Mouse (Mus musculus): ENCODE results near the gene Sbno1. TPM values are rescaled to one million over a fixed set of nuclear protein-coding genes. Genes with fewer than 3 reads are reported as not detected.

Gene Sbno1
- total and polyA plus RNA-seq, 3 experiments, result 11.3 to 62.9 (median 58.8) TPM

- Histone ChIP-seq H3K4me3 (no peak overlapping the region; the same call in 1 of the 2 replicates), H3K27me3 (ENCODE audit: control insufficient read depth, insufficient read depth, low read length) (no peaks in the 10 kb centered on the region), H3K79me2 (replicated peaks; ENCODE audit: control insufficient read depth, insufficient read depth, low read length) (peaks cover 5% of the 10 kb centered on the region), H3K9ac (ENCODE audit: low read depth, low read length) (no peak overlapping the region), H3K4me1 (ENCODE audit: control insufficient read depth, insufficient read depth, low read length) (peaks cover 3% of the 10 kb centered on the region; the same call in 1 of the 2 replicates), H3K36me3 (ENCODE audit: control insufficient read depth, insufficient read depth, low read length) (peaks cover 10% of the 10 kb centered on the region), H3K27ac (peak overlapping the region; percentile 98)
- intact Hi-C loops (cut with DNase I), result loop anchor here (2.0 to 5.0 kb wide), 3 partner anchors 14 to 436 kb away; partner anchors contain the start of genes Ccdc92, Snrnp35 and Zfp664
- no peak for TF ChIP-seq CTCF (IDR thresholded peaks at IDR 0.05)
- TF ChIP-seq POLR2A (IDR thresholded peaks at IDR 0.05; ENCODE audit: insufficient read depth, low read depth, low read length), result no peak
- no peak for TF ChIP-seq EP300 (IDR thresholded peaks at IDR 0.05; ENCODE audit: insufficient read depth, low read depth, low read length)
- DNase-seq, result no peak
- WGBS, result 88% methylated on average over 10 of the region's 10 CpGs
Measured at GRCm38 (mm10) chr5:124426475-124427071, 772 bp upstream of the Sbno1 start.

DNA sequence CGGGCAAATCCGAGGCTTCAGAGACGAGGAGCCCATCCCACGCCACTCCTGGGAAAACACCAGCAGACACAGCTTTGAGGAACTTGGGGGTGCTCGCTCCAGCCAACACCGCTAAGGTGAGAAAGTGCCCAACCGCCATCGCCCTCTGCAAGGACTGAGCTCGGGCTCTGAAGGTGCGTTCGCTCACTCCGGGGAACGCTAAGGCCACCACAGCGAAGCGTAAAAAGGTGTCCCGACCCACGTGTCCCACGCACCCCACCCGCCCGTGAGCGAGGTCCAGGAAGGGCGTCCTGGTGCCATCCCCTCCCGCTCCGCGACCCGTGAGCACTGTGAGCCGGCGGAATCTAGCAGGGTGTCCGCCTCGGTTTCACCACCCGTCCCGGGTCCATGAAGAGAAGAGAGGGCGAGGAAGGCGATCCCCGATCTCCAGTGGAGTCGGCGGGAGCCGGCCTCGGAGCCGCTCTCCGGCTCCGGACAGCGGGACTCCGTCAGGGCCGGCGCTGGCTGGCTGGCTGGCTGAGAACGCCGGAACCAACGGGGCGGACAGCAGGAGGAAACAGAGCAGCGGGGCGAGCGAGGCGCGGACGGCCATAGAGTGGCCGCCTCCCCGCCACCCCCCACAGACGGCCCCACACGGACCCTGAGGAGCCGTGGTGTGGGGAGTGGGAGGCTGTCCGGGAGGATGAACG is 934 bp downstream of the Sbno1 start:
- Histone ChIP-seq H3K4me1 (ENCODE audit: control insufficient read depth, insufficient read depth, low read length) (peaks cover 3% of the 10 kb centered on the region; the same call in 1 of the 2 replicates), H3K27ac (peak overlapping the region; percentile 98), H3K27me3 (ENCODE audit: control insufficient read depth, insufficient read depth, low read length) (no peaks in the 10 kb centered on the region), H3K36me3 (ENCODE audit: control insufficient read depth, insufficient read depth, low read length) (peaks cover 11% of the 10 kb centered on the region), H3K4me3 (peak overlapping the region; percentile 93), H3K79me2 (replicated peaks; ENCODE audit: control insufficient read depth, insufficient read depth, low read length) (peaks cover 5% of the 10 kb centered on the region), H3K9ac (ENCODE audit: low read depth, low read length) (peak overlapping the region; percentile 94)
- intact Hi-C loops (cut with DNase I), result loop anchor here (5.0 kb wide), 2 partner anchors 57 to 437 kb away; partner anchors contain the start of genes Ccdc92, Snrnp35 and Zfp664
- under 1% methylated on average over 63 of the region's 63 CpGs for WGBS
- DNase-seq, result no peak
- TF ChIP-seq EP300 (IDR thresholded peaks at IDR 0.05; ENCODE audit: insufficient read depth, low read depth, low read length), result no peak

DNA sequence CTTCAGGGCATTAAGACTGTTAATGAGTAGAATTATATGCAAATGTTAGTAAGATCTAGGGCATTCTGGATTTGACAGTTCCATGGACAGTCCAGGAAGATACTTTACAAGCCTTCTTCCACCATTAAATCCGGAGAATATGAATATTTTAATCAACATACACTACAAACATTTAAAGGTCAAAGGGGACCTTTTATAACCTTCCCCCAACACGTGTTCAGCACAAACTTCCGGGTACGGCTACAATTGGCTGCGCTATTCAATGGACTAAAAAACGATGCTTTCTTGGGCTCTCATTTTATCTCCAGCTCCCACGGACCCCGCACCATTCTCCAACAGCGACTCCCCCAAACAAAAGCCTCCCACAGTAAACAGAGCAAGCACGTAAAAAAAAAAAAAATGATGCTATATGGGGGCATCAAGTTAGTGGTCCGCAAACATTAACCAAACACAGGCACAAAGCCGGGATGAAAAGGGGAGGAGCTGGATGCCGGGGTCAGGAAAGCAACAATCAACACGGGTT is 1.5 kb downstream of the Sbno1 start:
- intact Hi-C loops (cut with DNase I), result no loop called here
- Histone ChIP-seq H3K79me2 (replicated peaks; ENCODE audit: control insufficient read depth, insufficient read depth, low read length) (peaks cover 5% of the 10 kb centered on the region), H3K27me3 (ENCODE audit: control insufficient read depth, insufficient read depth, low read length) (no peaks in the 10 kb centered on the region), H3K4me3 (peak overlapping the region; percentile 93), H3K36me3 (ENCODE audit: control insufficient read depth, insufficient read depth, low read length) (peaks cover 11% of the 10 kb centered on the region), H3K27ac (peak overlapping the region; percentile 98), H3K9ac (ENCODE audit: low read depth, low read length) (peak overlapping the region; percentile 94), H3K4me1 (ENCODE audit: control insufficient read depth, insufficient read depth, low read length) (peaks cover 3% of the 10 kb centered on the region; the same call in 1 of the 2 replicates)
- WGBS, result 2% methylated on average over 14 of the region's 14 CpGs
- no peak for TF ChIP-seq EP300 (IDR thresholded peaks at IDR 0.05; ENCODE audit: insufficient read depth, low read depth, low read length)
- no peak for TF ChIP-seq POLR2A (IDR thresholded peaks at IDR 0.05; ENCODE audit: insufficient read depth, low read depth, low read length)
- TF ChIP-seq CTCF (IDR thresholded peaks at IDR 0.05), result no peak
- peak in 1 of 2 experiments; percentile 16 for DNase-seq

DNA sequence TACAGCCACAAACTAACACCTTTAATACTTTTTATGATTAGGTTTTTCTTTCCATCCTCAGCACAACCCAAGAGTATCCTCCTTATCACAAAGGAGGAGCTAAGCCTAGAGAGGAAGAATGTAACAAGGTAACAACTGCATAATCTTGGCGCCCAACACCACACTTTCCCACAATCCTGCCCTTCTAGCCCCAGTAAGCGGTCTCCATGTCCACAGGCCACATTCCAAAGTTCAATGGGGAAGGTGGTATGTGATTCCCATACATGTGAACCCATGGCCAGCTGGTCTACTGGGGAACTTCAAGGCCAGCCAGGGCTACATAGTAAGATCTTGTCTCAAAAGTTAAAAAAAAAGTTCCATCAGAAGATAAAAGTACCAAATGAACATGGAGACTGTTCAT is 4.0 kb downstream of the Sbno1 start:
- intact Hi-C loops (cut with DNase I), result no loop called here
- Histone ChIP-seq H3K4me1 (ENCODE audit: control insufficient read depth, insufficient read depth, low read length) (peaks cover 3% of the 10 kb centered on the region; the same call in 1 of the 2 replicates), H3K4me3 (no peak overlapping the region)

DNA sequence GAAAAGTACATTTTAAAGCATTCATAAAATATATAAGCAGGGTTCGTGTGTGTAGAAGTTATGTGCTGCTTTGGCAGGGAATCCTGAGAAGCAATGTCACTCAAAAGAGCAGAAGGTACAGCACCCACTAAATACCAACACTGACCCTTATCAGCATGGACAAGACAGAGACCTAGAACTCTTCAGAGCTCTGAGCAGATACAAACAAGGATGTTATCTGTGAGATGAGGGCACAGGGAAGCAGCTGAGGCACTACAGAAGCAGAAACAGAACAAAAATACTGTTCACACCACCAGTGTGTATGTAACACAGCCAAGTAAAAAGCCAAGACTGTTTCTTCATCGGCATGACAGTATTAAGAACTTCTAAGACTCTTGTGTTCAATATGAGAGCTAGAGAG is 6.9 kb downstream of the Sbno1 start:
- TF ChIP-seq CTCF (IDR thresholded peaks at IDR 0.05), result no peak
- no peak for TF ChIP-seq EP300 (IDR thresholded peaks at IDR 0.05; ENCODE audit: insufficient read depth, low read depth, low read length)
- no peak for TF ChIP-seq POLR2A (IDR thresholded peaks at IDR 0.05; ENCODE audit: insufficient read depth, low read depth, low read length)
- peaks cover 10% of the 10 kb centered on the region for H3K79me2 ChIP-seq (replicated peaks; ENCODE audit: control insufficient read depth, insufficient read depth, low read length)
- intact Hi-C loops (cut with DNase I), result no loop called here

More for the DNA sequence above, 4.0 kb downstream of the Sbno1 start:
- peaks cover 10% of the 10 kb centered on the region for H3K79me2 ChIP-seq (replicated peaks; ENCODE audit: control insufficient read depth, insufficient read depth, low read length)
- TF ChIP-seq POLR2A (IDR thresholded peaks at IDR 0.05; ENCODE audit: insufficient read depth, low read depth, low read length) (no peak), EP300 (IDR thresholded peaks at IDR 0.05; ENCODE audit: insufficient read depth, low read depth, low read length) (no peak), CTCF (IDR thresholded peaks at IDR 0.05) (no peak)
- no peak for DNase-seq
- 89% methylated on average over 2 of the region's 2 CpGs for WGBS
- H3K27me3 ChIP-seq (ENCODE audit: control insufficient read depth, insufficient read depth, low read length), result no peaks in the 10 kb centered on the region
- H3K27ac ChIP-seq, result no peak overlapping the region
- peaks cover 11% of the 10 kb centered on the region for H3K36me3 ChIP-seq (ENCODE audit: control insufficient read depth, insufficient read depth, low read length)
- H3K9ac ChIP-seq (ENCODE audit: low read depth, low read length), result no peak overlapping the region

More for the DNA sequence above, 6.9 kb downstream of the Sbno1 start:
- Histone ChIP-seq H3K4me1 (ENCODE audit: control insufficient read depth, insufficient read depth, low read length) (peaks cover 5% of the 10 kb centered on the region), H3K27me3 (ENCODE audit: control insufficient read depth, insufficient read depth, low read length) (no peaks in the 10 kb centered on the region), H3K36me3 (ENCODE audit: control insufficient read depth, insufficient read depth, low read length) (peaks cover 15% of the 10 kb centered on the region), H3K27ac (no peak overlapping the region), H3K9ac (ENCODE audit: low read depth, low read length) (no peak overlapping the region), H3K4me3 (no peak overlapping the region)
- DNase-seq, result no peak
- 68% methylated on average over 2 of the region's 2 CpGs for WGBS
